Comparison of ENCODE assay signal across 8 mouse cellular contexts in genomic region chr9:53301801-53302311, GRCm38 (mm10). TPM values are rescaled to one million over a fixed set of nuclear protein-coding genes. Genes with fewer than 3 reads are reported as not detected.
DNase-seq lines count a peak whose midpoint lies in the region; ATAC-seq and TF ChIP-seq lines count a peak whose summit lies in the region.

No protein-coding gene starts in this region.

- H3K4me2 ChIP-seq in heart, embryonic 12.5 days, result peak overlapping the region; percentile 78
- peak overlapping the region; percentile 66 for H3K4me2 ChIP-seq in kidney, embryonic 14.5 days (replicated peaks; ENCODE audit: low read depth, low read length)
- H3K4me2 ChIP-seq in stomach, postnatal 0 days (replicated peaks; ENCODE audit: low read depth), result peak overlapping the region; percentile 84

- H3K36me3 ChIP-seq in heart, embryonic 12.5 days, result no peaks in the 10 kb centered on the region
- H3K36me3 ChIP-seq in forebrain, embryonic 10.5 days (replicated peaks), result no peaks in the 10 kb centered on the region
- H3K36me3 ChIP-seq in kidney, embryonic 14.5 days (ENCODE audit: control insufficient read depth, insufficient read depth, low read length), result no peaks in the 10 kb centered on the region
- no peaks in the 10 kb centered on the region for H3K36me3 ChIP-seq in stomach, postnatal 0 days (ENCODE audit: control insufficient read depth, insufficient read depth, low read length)

- WGBS in heart, embryonic 12.5 days, result 5% methylated on average over 19 of the region's 19 CpGs
- WGBS in forebrain, embryonic 10.5 days, result 5% methylated on average over 19 of the region's 19 CpGs
- 2% methylated on average over 19 of the region's 19 CpGs for WGBS in kidney, embryonic 14.5 days
- 1% methylated on average over 19 of the region's 19 CpGs for WGBS in stomach, postnatal 0 days

- H3K9ac ChIP-seq in heart, embryonic 12.5 days, result peak overlapping the region; percentile 41
- H3K9ac ChIP-seq in kidney, embryonic 14.5 days (ENCODE audit: low read depth, low read length), result 0 out of 2 replicates have a peak overlapping the region, but pooled peaks have one; percentile 4
- H3K9ac ChIP-seq in stomach, postnatal 0 days (ENCODE audit: low read length), result peak overlapping the region; percentile 63

- 0 out of 2 replicates have a peak, but pooled peaks have one; percentile 45 for ATAC-seq in heart, embryonic 12.5 days (ENCODE audit: insufficient number of reproducible peaks, low FRiP score)
- peak; percentile 59; the same call in 1 of the 2 replicates for ATAC-seq in kidney, embryonic 14.5 days (ENCODE audit: low FRiP score, low TSS enrichment)
- peak; percentile 96 for ATAC-seq in stomach, postnatal 0 days (ENCODE audit: low FRiP score, low TSS enrichment)

- no peak overlapping the region for H3K27ac ChIP-seq in heart, embryonic 12.5 days (ENCODE audit: poor library complexity, severe bottlenecking)
- H3K27ac ChIP-seq in forebrain, embryonic 10.5 days, result peak overlapping the region; percentile 41; the same call in 1 of the 2 replicates
- H3K27ac ChIP-seq in kidney, embryonic 14.5 days (ENCODE audit: low read depth, low read length), result no peak overlapping the region
- H3K27ac ChIP-seq in stomach, postnatal 0 days (replicated peaks), result peak overlapping the region; percentile 95

- H3K27me3 ChIP-seq in heart, embryonic 12.5 days (replicated peaks), result peaks cover 18% of the 10 kb centered on the region
- peaks cover 38% of the 10 kb centered on the region for H3K27me3 ChIP-seq in forebrain, embryonic 10.5 days (ENCODE audit: poor library complexity, severe bottlenecking)
- no peaks in the 10 kb centered on the region for H3K27me3 ChIP-seq in kidney, embryonic 14.5 days (ENCODE audit: control insufficient read depth, insufficient read depth, low read length)
- no peaks in the 10 kb centered on the region for H3K27me3 ChIP-seq in stomach, postnatal 0 days (ENCODE audit: control insufficient read depth, insufficient read depth, low read length)

- peaks cover 6% of the 10 kb centered on the region; the same call in 1 of the 2 replicates for H3K4me1 ChIP-seq in heart, embryonic 12.5 days (replicated peaks)
- peaks cover 15% of the 10 kb centered on the region for H3K4me1 ChIP-seq in forebrain, embryonic 10.5 days
- H3K4me1 ChIP-seq in kidney, embryonic 14.5 days (ENCODE audit: control insufficient read depth, insufficient read depth, low read length), result no peaks in the 10 kb centered on the region
- H3K4me1 ChIP-seq in stomach, postnatal 0 days (replicated peaks; ENCODE audit: control insufficient read depth, insufficient read depth), result no peaks in the 10 kb centered on the region

- TF ChIP-seq CTCF in stomach, postnatal 0 days (IDR thresholded peaks at IDR 0.05; ENCODE audit: low read depth), result no peak

- H3K9me3 ChIP-seq in heart, embryonic 12.5 days (replicated peaks), result no peaks in the 10 kb centered on the region
- no peaks in the 10 kb centered on the region for H3K9me3 ChIP-seq in forebrain, embryonic 10.5 days
- H3K9me3 ChIP-seq in kidney, embryonic 14.5 days (ENCODE audit: control insufficient read depth, low read length), result no peaks in the 10 kb centered on the region
- H3K9me3 ChIP-seq in stomach, postnatal 0 days (ENCODE audit: control insufficient read depth, low read length), result no peaks in the 10 kb centered on the region

- TF ChIP-seq EP300 in stomach, postnatal 0 days (optimal IDR thresholded peaks at IDR 0.05), result no peak

- DNase-seq in heart, adult 18-20 months, result no peak
- DNase-seq in R1 (ENCODE audit: low read depth, low spot score) (peak; percentile 59), adipocyte (ENCODE audit: low spot score) (no peak)
- DNase-seq in forebrain, embryonic 10.5 days (ENCODE audit: extremely low spot score, low spot score), result peak; percentile 28
- peak; percentile 5 for DNase-seq in lung, postnatal 14 days
- DNase-seq in stomach, postnatal 0 days (ENCODE audit: low spot score), result peak; percentile 87

- H3K4me3 ChIP-seq in heart, embryonic 12.5 days, result peak overlapping the region; percentile 44
- peak overlapping the region; percentile 52 for H3K4me3 ChIP-seq in forebrain, embryonic 10.5 days
- H3K4me3 ChIP-seq in kidney, embryonic 14.5 days (ENCODE audit: low read length), result peak overlapping the region; percentile 37
- peak overlapping the region; percentile 47 for H3K4me3 ChIP-seq in stomach, postnatal 0 days (ENCODE audit: low read depth, low read length)

RNA-seq across cellular contexts. Expression of gene Exph5, which starts 0.4 kb away (rescaled TPM):
- polyA plus RNA-seq in heart, embryonic 12.5 days (2016; fragmentation: Nextera tagmentation; extraction: Ambion mirVana), result 0.23 and 0.31 TPM in 2 replicates
- total RNA-seq in heart, adult 18-20 months (2021), result under 1 TPM; 0.10 to 0.41 TPM
- polyA plus RNA-seq in forebrain, embryonic 10.5 days (2016; fragmentation: Nextera tagmentation; extraction: Ambion mirVana), result 0.58 and 0.66 TPM in 2 replicates
- polyA plus RNA-seq in kidney, embryonic 14.5 days (2014; fragmentation: Nextera tagmentation; extraction: Ambion mirVana), result 1.1 and 2.1 TPM in 2 replicates
- 5.4 and 6.5 TPM in 2 replicates for polyA plus RNA-seq in stomach, postnatal 0 days (2015; fragmentation: Nextera tagmentation; extraction: Ambion mirVana)

RNA-seq across cellular contexts. Expression of gene Ddx10, which starts 54.0 kb away (rescaled TPM):
- polyA plus RNA-seq in heart, embryonic 12.5 days (2016; fragmentation: Nextera tagmentation; extraction: Ambion mirVana), result 20.3 and 21.8 TPM in 2 replicates
- total RNA-seq in heart, adult 18-20 months (2021), result 10 to 100 TPM; 10.6 to 12.9 TPM
- polyA plus RNA-seq in forebrain, embryonic 10.5 days (2016; fragmentation: Nextera tagmentation; extraction: Ambion mirVana), result 31.5 and 32.3 TPM in 2 replicates
- 26.0 and 35.7 TPM in 2 replicates for polyA plus RNA-seq in kidney, embryonic 14.5 days (2014; fragmentation: Nextera tagmentation; extraction: Ambion mirVana)
- 13.0 and 13.9 TPM in 2 replicates for polyA plus RNA-seq in stomach, postnatal 0 days (2015; fragmentation: Nextera tagmentation; extraction: Ambion mirVana)

Comparison
In these comparisons a context has a peak if more than half of its experiments do, and no peak if none do; other contexts are left out.
1. ATAC-seq: peak in every context shown above with its lines; median percentile 96 in stomach, postnatal 0 days; 59 in kidney, embryonic 14.5 days; 45 in heart, embryonic 12.5 days.
2. H3K27ac ChIP-seq: peak in forebrain, embryonic 10.5 days (single experiment) and stomach, postnatal 0 days (single experiment); none in heart, embryonic 12.5 days (single experiment) and kidney, embryonic 14.5 days (single experiment).
3. H3K9ac ChIP-seq: peak in every context shown above with its lines; median percentile 63 in stomach, postnatal 0 days; 41 in heart, embryonic 12.5 days; 4 in kidney, embryonic 14.5 days.
4. DNase-seq: peak in R1 (single experiment), forebrain, embryonic 10.5 days (single experiment), lung, postnatal 14 days (single experiment) and stomach, postnatal 0 days (single experiment); none in heart, adult 18-20 months (0 of 2) and adipocyte (single experiment).
5. Peak in every context shown above with its lines, with median percentiles within 50 percentile points of each other: H3K4me2 ChIP-seq and H3K4me3 ChIP-seq.